In the genomic region with DNA sequence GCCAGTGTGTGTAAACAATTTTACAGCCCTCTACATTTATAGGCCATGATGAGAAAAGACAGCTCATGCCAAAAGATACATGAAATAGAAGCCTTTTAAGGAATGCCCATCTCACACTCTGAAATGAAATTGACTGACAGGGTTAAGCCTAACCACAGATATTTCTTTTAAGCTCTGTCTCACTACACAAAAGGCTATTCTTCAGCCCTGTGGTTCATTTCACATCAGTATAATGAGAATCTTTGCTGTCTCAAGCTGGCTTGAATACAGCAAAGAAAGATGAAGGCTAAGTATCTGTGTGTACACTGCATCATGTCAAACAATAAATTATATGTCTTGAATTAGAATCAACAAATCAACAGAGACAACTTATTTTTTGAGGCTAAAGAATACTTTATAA, we compare ENCODE assay signal across 25 mouse cellular contexts.
DNase-seq lines count a peak whose midpoint lies in the region; ATAC-seq and TF ChIP-seq lines count a peak whose summit lies in the region.
"Had no signal": no experiment of that assay in that cellular context is flagged by ENCODE, and none has a peak within 500 bp of the region (broad histone marks: within the 10 kb centered on the region; RNA-seq: fewer than 3 reads in every experiment).

No protein-coding gene starts in this region.

- no peaks in the 10 kb centered on the region for H3K36me3 ChIP-seq in hindbrain, embryonic 10.5 days
- H3K36me3 ChIP-seq in hindbrain, embryonic 14.5 days (replicated peaks; ENCODE audit: control insufficient read depth, insufficient read depth): no peaks in the 10 kb centered on the region
- H3K36me3 ChIP-seq in midbrain, embryonic 10.5 days: no peaks in the 10 kb centered on the region; the same call in 1 of the 2 replicates
- no peaks in the 10 kb centered on the region for H3K36me3 ChIP-seq in midbrain, embryonic 15.5 days (replicated peaks)
- H3K36me3 ChIP-seq: heart, embryonic 10.5 days; heart, embryonic 13.5 days had no signal

- H3K27me3 ChIP-seq in hindbrain, embryonic 10.5 days (ENCODE audit: insufficient read depth, poor library complexity, severe bottlenecking): no peaks in the 10 kb centered on the region
- H3K27me3 ChIP-seq in hindbrain, embryonic 14.5 days (ENCODE audit: control insufficient read depth, insufficient read depth, low read length): no peaks in the 10 kb centered on the region
- H3K27me3 ChIP-seq in midbrain, embryonic 10.5 days (ENCODE audit: low read depth, poor library complexity, severe bottlenecking): no peaks in the 10 kb centered on the region
- H3K27me3 ChIP-seq in midbrain, embryonic 15.5 days (replicated peaks): no peaks in the 10 kb centered on the region
- H3K27me3 ChIP-seq: forebrain, embryonic 13.5 days; heart, embryonic 13.5 days had no signal

- no peak for TF ChIP-seq POLR2A in brain, embryonic 14.5 days (IDR thresholded peaks at IDR 0.05; ENCODE audit: borderline replicate concordance, extremely low read depth, insufficient read depth, insufficient read length, poor library complexity, severe bottlenecking)

- intact Hi-C loops in gastrocnemius, postnatal 36 days (cut with DNase I): no loop called here

- peaks cover 9% of the 10 kb centered on the region; the same call in 1 of the 2 replicates for H3K9me3 ChIP-seq in hindbrain, embryonic 10.5 days
- no peaks in the 10 kb centered on the region for H3K9me3 ChIP-seq in hindbrain, embryonic 14.5 days (ENCODE audit: control insufficient read depth, low read length)
- H3K9me3 ChIP-seq in midbrain, embryonic 10.5 days (replicated peaks): no peaks in the 10 kb centered on the region; the same call in 1 of the 2 replicates
- no peaks in the 10 kb centered on the region for H3K9me3 ChIP-seq in midbrain, embryonic 15.5 days
- H3K9me3 ChIP-seq: forebrain, embryonic 13.5 days; heart, embryonic 10.5 days; heart, embryonic 13.5 days had no signal

- H3K9ac ChIP-seq in hindbrain, embryonic 14.5 days: no peak overlapping the region
- H3K9ac ChIP-seq in midbrain, embryonic 15.5 days: no peak overlapping the region
- H3K9ac ChIP-seq: forebrain, embryonic 13.5 days; heart, embryonic 13.5 days had no signal

- peaks cover 12% of the 10 kb centered on the region; the same call in 1 of the 2 replicates for H3K4me1 ChIP-seq in hindbrain, embryonic 10.5 days (replicated peaks)
- no peaks in the 10 kb centered on the region for H3K4me1 ChIP-seq in hindbrain, embryonic 14.5 days (replicated peaks; ENCODE audit: control insufficient read depth, insufficient read depth, low read length)
- H3K4me1 ChIP-seq in midbrain, embryonic 10.5 days: peaks cover 18% of the 10 kb centered on the region
- no peaks in the 10 kb centered on the region for H3K4me1 ChIP-seq in midbrain, embryonic 15.5 days
- H3K4me1 ChIP-seq: forebrain, embryonic 13.5 days; heart, embryonic 10.5 days; heart, embryonic 13.5 days had no signal

- no peak for ATAC-seq in hindbrain, embryonic 14.5 days (ENCODE audit: low FRiP score)
- ATAC-seq in midbrain, embryonic 15.5 days (replicated peaks): no peak
- ATAC-seq: activated CD4-positive, CD25-positive, alpha-beta regulatory T cell, adult 4 months; CD4-positive, CD25-positive, alpha-beta regulatory T cell, adult 4 months; forebrain, embryonic 13.5 days; hindbrain, embryonic 16.5 days; inflammation-experienced regulatory T-cells, adult 6 months; intestine, embryonic 16.5 days had no signal

- no peak overlapping the region for H3K4me2 ChIP-seq in hindbrain, embryonic 14.5 days (replicated peaks)
- H3K4me2 ChIP-seq in midbrain, embryonic 15.5 days: no peak overlapping the region
- H3K4me2 ChIP-seq: forebrain, embryonic 13.5 days; heart, embryonic 13.5 days had no signal

- no peak for TF ChIP-seq CTCF in brain, embryonic 14.5 days (IDR thresholded peaks at IDR 0.05; ENCODE audit: borderline replicate concordance, extremely low read depth, insufficient read depth, insufficient read length)

- DNase-seq in hindbrain, embryonic 10.5 days (ENCODE audit: low spot score): no peak
- DNase-seq in hindbrain, embryonic 14.5 days (ENCODE audit: low spot score): no peak
- DNase-seq in midbrain, embryonic 10.5 days (ENCODE audit: low spot score): no peak
- peak; percentile 85 for DNase-seq in Muller cell, postnatal 12 days (ENCODE audit: inconsistent ontology term)
- DNase-seq in brain, embryonic 14.5 days (ENCODE audit: low read depth): peak; percentile 63
- no peak for DNase-seq in gastrocnemius, postnatal 36 days
- DNase-seq in testis, postnatal 10 days (ENCODE audit: low spot score): no peak
- DNase-seq: adrenal gland, adult 8-10 months; adrenal gland, postnatal 25 days; cerebellum, adult 18-20 months; cerebellum, adult 9-10 months; cerebellum, postnatal 14 days; gastrocnemius, postnatal 25 days; heart, adult 2 months; heart, postnatal 14 days; heart, postnatal 4 days had no signal

- no peak overlapping the region for H3K4me3 ChIP-seq in hindbrain, embryonic 10.5 days
- no peak overlapping the region for H3K4me3 ChIP-seq in hindbrain, embryonic 14.5 days (replicated peaks; ENCODE audit: low read length)
- no peak overlapping the region for H3K4me3 ChIP-seq in midbrain, embryonic 10.5 days
- H3K4me3 ChIP-seq in midbrain, embryonic 15.5 days: no peak overlapping the region
- H3K4me3 ChIP-seq: forebrain, embryonic 13.5 days; heart, adult 2 months; heart, embryonic 10.5 days; heart, embryonic 13.5 days had no signal

- 0 out of 2 replicates have a peak overlapping the region, but pooled peaks have one; percentile 20 for H3K27ac ChIP-seq in hindbrain, embryonic 10.5 days
- no peak overlapping the region for H3K27ac ChIP-seq in hindbrain, embryonic 14.5 days
- 0 out of 2 replicates have a peak overlapping the region, but pooled peaks have one; percentile 47 for H3K27ac ChIP-seq in midbrain, embryonic 10.5 days (replicated peaks)
- H3K27ac ChIP-seq in midbrain, embryonic 15.5 days: no peak overlapping the region
- H3K27ac ChIP-seq: forebrain, embryonic 13.5 days; heart, adult 2 months; heart, embryonic 10.5 days; heart, embryonic 13.5 days had no signal

Comparison
In these comparisons a context has a peak if more than half of its experiments do, and no peak if none do; other contexts are left out.
1. H3K27ac ChIP-seq: peak in hindbrain, embryonic 10.5 days (single experiment) and midbrain, embryonic 10.5 days (single experiment); none in hindbrain, embryonic 14.5 days (single experiment) and midbrain, embryonic 15.5 days (single experiment).
2. DNase-seq: peak in Muller cell, postnatal 12 days (single experiment) and brain, embryonic 14.5 days (single experiment); none in hindbrain, embryonic 10.5 days (single experiment), hindbrain, embryonic 14.5 days (single experiment), midbrain, embryonic 10.5 days (single experiment), gastrocnemius, postnatal 36 days (0 of 2) and testis, postnatal 10 days (single experiment).